Mouse (Mus musculus) CD8-positive naive resting alpha-beta T cell, adult 2 months (primary cell): ENCODE results near the gene Whrn.

Experiments
- DNase-seq, 2 experiments: peaks; one replicate each; pipeline ENCODE4 v3.0.0; 2022; ENCODE audit warnings: low read depth in 2 of 2, low spot score in 2 of 2

Whrn gene

DNA sequence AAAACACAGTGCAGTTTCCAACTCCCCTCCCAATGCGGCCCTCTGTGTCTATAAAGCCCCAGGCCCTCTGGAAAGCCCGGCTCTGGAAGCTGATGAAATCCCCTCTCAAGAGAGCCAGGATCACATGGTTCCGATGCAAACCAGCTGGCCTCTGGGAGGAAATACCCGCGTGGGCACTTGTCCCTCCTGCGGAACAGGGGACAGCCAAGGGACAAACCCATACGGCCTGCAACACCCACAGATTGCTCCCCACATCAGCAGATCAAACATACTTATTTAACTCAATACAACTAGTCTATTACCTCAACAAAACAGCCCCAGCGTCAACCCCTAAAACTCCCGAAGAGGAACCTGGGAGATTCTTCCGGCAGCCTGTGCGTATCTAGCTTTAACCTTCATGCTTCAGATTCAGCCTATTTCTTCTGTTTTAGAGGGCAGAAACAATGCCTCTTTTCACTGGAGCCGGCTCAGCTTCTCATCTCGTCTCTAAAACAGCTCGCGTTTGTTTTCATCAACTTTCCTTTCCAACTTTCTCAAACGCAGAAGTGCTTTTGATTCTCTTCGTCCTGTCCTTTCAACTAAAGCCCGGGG, 86.4 kb downstream of the Whrn start:
- no peak for DNase-seq

DNA sequence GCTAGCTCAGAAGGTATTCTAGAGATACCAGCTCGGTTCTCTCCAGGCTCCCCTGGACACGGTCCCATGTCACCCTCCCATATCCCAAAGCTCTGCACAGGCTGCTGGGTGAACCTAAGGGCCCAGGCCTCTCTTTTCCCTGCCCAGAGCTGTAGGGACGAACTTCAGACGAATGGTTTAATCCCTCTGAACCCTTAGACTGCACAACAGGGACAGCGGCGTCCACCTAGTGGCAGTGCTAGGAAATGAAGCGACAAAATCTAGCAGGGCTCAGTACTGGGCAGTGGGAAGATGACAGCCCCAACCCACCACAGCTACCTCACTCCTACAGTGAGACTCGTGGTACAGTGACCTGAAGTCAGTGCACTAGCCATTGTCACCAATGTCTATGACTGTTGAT, 87.1 kb downstream of the Whrn start:
- peak in 1 of 2 experiments; percentile 59 for DNase-seq

GRCm38 (mm10) chr4:63408247-63408646, 87.5 kb downstream of the Whrn start:
- no peak for DNase-seq

DNA sequence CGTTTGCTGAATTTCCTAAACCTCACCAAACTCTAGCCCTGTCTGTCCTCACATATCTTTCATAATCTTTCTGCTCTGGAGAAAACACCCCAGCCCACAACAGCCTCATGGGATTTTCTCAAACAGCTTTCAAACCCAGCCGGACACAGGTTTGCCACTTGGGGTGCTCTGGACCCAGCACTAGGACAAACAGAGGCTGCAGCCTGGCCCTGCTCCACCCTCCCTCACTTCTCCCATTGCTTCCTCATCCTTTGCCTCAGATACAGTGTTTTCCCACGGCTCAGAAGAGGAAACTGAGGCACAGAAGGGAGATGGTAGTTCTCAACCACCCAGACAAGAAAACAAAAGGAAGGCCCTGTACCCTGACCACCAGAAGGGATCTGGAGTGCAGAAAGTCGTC, 90.1 kb downstream of the Whrn start:
- no peak for DNase-seq

- no peak for DNase-seq
Measured at GRCm38 (mm10) chr4:63405051-63405450, 90.7 kb downstream of the Whrn start.

DNA sequence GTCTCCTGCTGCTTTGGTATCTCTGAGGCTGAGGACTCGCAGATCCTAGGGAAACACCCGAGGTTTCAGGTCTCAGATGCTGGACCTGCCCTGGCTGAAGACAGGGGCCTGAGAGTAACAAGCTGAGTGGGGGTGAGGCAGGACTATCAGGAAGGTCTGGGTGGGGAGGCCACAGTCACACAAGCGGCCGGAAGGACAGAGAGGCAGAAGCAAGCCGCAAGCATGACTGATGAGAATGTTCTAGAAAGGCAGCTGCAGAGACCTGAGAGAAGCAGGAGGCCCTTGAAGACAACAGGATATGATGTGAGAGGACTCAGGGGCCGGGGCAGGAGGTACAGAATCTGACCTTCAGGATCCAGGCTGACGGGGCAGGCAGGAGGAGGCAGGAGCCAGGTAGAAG, 91.6 kb downstream of the Whrn start:
- no peak for DNase-seq

DNA sequence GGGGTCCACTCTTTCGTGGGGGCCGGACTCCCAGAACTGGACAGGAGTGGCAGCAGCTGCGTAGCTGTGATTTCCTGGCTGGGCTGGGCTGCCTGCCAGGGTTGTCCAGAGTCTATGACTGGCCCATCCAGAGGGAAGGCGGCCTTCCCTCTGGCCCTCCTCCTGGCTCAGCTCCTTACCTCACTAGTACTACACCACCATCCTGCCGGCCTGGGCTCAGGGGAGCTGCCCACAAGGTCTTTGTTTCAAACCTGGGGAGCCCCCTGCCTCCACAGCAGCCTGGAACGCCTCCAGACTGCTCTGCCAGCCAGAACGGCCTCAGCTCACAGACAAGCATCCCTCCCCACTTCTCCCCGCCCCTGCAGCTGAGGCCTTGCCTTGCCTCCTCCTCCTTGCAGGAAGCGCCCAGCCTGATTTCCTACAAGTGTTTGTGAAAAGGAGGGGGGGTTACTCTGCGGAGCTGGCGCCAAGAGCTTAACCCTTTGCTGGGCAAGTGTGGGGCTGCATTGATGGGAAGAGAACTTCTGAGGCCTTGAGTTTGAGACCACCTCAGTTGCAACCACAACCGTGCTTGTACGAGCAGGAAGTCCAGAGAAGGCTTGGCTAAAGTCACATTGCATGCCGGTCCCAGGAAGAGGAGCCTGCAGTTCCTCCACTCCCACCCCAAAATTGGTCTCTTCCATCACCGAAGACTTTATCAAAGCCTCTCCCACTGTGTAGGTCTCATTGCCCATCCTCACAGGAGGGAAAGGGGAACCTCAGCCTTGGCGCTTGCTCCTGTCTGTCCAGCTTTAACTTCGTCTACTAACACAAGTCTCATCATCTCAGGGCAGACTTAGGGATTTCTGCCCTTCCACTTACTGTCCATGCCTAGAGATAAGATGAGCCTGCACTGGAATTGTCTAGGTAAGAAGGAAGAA, 92.5 kb downstream of the Whrn start, which contains the start of gene Akna:
Akna (minus strand) TSS at position 315 of the 920 bp plus-strand sequence.
- DNase-seq = peak; percentile 60 to 64

GRCm38 (mm10) chr4:63402558-63402957, 93.2 kb downstream of the Whrn start:
- no peak for DNase-seq

DNA sequence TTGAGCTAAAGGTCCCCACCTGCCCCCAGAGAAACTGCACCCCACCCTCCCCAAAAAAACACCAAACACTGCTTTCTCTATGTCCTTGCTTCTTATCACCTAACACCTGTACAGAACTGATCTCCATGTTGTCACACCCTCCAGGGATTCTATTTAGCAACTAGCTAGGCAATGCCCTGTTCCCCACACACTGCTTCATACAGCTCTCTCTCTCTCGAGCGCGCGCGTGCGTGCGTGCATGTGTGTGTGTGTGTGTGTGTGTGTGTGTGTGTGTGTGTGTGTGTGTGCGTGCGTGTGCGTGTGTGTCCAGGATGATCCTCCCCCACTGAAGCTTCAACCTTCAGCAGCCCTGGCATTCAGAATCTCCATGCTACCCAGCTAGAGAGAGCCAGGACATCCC, 93.7 kb downstream of the Whrn start:
- no peak for DNase-seq

DNA sequence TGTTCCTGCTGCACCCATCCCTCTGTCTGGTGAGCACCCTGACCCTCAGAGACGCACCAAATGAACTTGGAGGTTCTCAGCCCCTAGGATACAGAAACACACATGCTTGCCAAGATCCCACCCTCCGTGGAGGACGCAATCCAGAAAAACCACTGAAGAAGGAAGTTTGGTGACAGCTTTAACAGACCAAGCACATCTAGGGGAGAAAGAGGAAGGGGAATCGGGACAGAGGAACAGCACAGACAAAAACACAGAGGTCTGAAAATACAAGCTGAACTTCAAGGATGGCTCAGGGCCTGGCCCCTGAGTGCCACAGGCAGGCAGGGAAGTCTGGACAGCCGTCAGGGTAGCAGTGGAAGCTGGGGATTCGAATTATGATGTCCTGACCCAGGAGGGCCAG, 94.2 kb downstream of the Whrn start:
- DNase-seq = no peak

DNA sequence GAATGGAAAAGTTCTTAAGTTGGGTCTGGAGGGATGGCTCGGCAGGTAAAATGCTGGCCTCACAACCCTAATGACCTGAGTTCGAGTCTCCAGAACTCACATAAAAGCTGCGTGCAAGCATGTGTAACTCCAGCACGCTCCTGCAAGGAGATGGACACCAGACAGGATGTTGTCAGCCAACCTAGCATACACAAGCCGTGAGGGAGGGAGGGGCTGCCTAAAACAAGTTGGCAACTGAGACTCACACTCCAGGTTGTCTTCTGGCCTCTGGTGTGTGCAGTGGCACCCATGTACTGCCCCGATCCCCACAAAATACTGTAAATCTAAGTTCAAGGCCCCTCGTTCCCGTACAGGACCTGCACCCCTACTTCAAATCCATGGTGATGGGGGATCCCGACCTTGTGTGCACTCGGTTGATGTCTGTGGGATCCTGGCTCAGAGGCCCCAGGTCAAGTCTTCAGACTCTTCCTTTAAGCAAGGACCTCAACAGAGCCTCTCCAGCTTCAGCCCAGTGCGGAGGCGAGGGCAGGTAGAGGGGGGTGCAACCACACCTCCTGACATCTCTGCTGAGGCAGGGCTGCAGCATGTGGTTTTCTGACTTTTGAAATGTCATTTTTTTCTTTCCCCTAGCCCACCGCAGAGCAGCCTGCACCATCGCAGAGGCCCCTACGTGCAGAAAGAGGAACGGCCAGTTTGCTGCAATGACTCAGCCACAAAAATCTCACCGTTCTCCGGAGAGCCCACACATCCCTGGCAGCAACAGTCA, 95.1 kb downstream of the Whrn start:
- DNase-seq = peak in 1 of 2 experiments; percentile 40

- DNase-seq = no peak
Measured at GRCm38 (mm10) chr4:63399691-63400270, 96.0 kb downstream of the Whrn start.

GRCm38 (mm10) chr4:63398854-63399609, 96.8 kb downstream of the Whrn start:
- DNase-seq = peak; percentile 54 to 65

GRCm38 (mm10) chr4:63397981-63398537, 97.7 kb downstream of the Whrn start:
- DNase-seq = no peak

DNA sequence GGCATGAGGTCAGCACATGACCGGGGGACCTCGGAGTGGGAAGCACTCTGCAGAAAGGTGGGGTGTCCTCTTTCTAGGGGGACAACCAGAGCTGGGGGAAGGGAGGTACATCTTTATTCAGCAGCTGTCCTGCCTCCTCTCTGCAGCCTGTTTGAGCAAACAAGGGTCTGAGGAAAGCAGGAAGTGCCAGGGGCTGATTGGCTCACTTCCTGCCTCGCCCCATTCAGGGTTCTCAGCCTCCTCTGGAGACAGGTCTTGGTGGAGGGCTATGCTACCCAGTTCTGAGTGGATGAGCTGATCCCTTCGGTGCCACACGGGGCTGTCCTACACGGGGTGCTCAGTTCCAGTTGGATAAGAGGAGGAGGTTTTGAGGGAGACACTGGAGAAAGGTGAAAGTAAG, 104.5 kb downstream of the Whrn start:
- no peak for DNase-seq

DNA sequence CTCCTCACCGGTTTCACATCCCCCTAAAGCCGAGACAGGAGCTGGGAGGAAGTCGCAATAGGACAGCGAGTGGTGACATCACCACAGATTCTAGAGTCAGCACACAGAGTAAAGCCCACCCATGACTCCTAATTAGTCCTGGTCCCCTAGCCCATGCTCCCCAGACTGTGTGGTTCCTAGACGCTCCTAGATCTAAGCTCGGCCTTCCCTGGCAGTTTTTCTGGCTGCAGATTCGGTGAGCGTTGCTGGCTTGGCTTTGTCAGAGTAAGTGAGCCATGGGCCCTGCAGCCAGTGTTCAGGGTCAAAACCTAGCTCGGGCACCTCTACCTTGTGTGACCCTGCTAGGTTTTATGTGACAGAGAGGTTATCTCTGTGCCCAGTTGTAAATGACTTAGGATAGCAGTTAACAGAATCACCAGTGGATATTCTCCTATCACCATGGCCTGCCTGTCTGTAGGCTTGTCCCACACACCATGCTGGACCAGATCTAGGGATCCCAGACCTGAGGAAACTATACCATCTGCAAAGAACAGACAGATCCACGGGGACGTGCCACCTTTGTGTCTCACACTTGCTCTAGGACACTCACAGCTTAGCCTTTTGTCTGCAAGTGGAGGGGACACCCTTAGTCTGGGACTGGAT, 105.8 kb downstream of the Whrn start:
- DNase-seq = no peak

DNA sequence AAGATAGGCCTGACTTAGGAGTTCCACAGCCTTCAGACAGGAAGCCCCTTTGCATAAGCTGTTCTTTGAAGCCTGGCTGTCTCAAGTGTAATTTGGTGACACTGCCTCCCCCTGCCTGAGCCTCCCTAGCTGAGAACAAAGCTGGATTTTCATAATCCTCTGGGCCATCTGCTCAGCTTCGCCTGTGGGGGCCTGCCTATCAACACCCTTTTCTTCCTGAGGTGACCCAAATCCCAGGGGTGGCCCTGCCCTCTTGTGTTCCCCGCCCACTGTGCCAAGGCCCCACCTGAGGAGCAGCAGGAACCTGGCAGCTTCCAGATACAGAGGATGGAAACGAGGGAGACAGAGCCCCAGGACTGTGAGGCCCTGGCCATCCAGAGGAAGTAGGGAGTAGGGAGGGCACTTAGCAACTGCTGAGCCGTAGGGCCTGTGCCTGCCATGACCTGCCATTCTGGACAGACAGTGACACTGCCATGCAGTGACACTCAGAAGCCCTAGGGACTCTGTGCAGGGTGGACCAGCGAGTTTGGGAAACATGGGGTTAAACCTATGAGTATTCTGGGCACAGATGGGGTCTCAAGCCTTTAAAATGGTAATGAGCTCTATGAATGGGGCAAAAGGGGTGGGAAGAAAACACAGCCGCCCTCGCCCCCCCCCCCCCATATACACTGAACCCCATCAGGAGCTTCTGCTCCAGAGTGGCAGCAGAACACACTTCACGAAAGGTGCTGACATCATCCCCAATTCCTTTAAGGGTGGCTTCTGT, 106.5 kb downstream of the Whrn start:
- DNase-seq = peak; percentile 40 to 50

GRCm38 (mm10) chr4:63388029-63388428, 107.8 kb downstream of the Whrn start:
- no peak for DNase-seq

DNA sequence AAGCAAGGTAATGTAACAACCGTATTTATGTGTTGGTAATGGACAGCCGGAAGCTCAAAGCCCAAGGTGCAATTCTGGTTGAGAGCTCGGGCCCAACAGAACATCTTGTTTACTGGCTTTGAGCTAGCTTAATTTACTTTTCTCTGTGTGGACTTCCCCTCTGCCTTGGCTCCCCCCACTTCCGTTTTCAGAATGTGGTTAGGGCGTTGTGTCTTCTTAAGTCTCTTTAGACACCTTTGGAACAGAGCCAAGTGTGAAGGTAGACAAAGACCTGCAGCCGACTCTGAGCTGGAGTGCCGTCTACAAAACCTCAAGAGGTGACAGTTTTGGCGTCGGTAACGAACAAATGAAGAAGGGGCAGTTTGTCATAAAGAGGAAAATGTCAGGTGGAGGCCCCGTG, 110.0 kb downstream of the Whrn start:
- peak; percentile 79 to 89 for DNase-seq
